Mouse (Mus musculus) heart, adult 2 months (tissue): ENCODE data around the gene Pik3r2. TPM values are rescaled to one million over a fixed set of nuclear protein-coding genes. Genes with fewer than 3 reads are reported as not detected.

Experiments used
- DNase-seq, 2 experiments: peaks; one replicate each; pipeline ENCODE4 v3.0.0; 2021
- H3K27ac ChIP-seq: fragments of 200-600 bp; 2 replicates; pipeline ENCODE4 v1.8.1; 2022
- H3K27me3 ChIP-seq: fragments of 200-500 bp; 2 replicates; pipeline ENCODE4 v1.6.1; 2012; ENCODE audit warnings: mild to moderate bottlenecking, low read length, inconsistent platforms, mixed read lengths; ENCODE audit not compliant: control insufficient read depth, insufficient read depth
- H3K36me3 ChIP-seq: fragments of 200-500 bp; 2 replicates; pipeline ENCODE4 v1.6.1; 2012; ENCODE audit warnings: low read length, inconsistent platforms; ENCODE audit not compliant: control insufficient read depth, insufficient read depth
- H3K4me1 ChIP-seq: fragments of 200-500 bp; 2 replicates; pipeline ENCODE4 v1.6.1; 2011; ENCODE audit warnings: low read length; ENCODE audit not compliant: control insufficient read depth, insufficient read depth
- H3K4me3 ChIP-seq: fragments of 200-600 bp; 2 replicates; pipeline ENCODE4 v1.8.1; 2022
- H3K79me2 ChIP-seq: fragments of 200-500 bp; replicated peaks from 2 replicates; pipeline ENCODE4 v1.6.1; 2012; ENCODE audit warnings: mild to moderate bottlenecking, inconsistent platforms, low read length, moderate library complexity, mixed read lengths; ENCODE audit not compliant: control insufficient read depth, insufficient read depth
- H3K9ac ChIP-seq: fragments of 200-500 bp; 2 replicates; pipeline ENCODE4 v1.6.1; 2012; ENCODE audit warnings: low read depth, mild to moderate bottlenecking, control low read depth, inconsistent platforms, low read length, mixed read lengths
- CTCF ChIP-seq: fragments of 200-600 bp; IDR thresholded peaks from 2 replicates; pipeline ENCODE4 v1.8.1; 2022; ENCODE audit warnings: antibody characterized with exemption, mild to moderate bottlenecking, moderate library complexity
- EP300 ChIP-seq: fragments of 200-500 bp; IDR thresholded peaks from 2 replicates; pipeline ENCODE4 v1.6.1; 2011; ENCODE audit warnings: low read depth, low read length, control low read depth; ENCODE audit not compliant: insufficient read depth
- POLR2A ChIP-seq: fragments of 200-500 bp; IDR thresholded peaks from 2 replicates; pipeline ENCODE4 v1.6.1; 2011; ENCODE audit warnings: mild to moderate bottlenecking, low read depth, low read length, control low read depth; ENCODE audit not compliant: insufficient read depth
- WGBS: fragments of 180-500 bp; shearing (Covaris S2); methylation state at CpG from one replicate; pipeline ENCODE4 v1.1.7; 2018; 5-methylcytosine and 5-hydroxymethylcytosine counted together
- intact Hi-C: fragments of 180-260 bp; cut with DNase I; formaldehyde crosslinking; loops from one replicate; pipeline ENCODE4 v1.15.1; 2025
- polyA plus RNA-seq: library from polyadenylated mRNA; depleted of rRNA; stranded (reverse); fragments of >200 nt; gene quantifications from 2 replicates; pipeline ENCODE4 v1.2.3, GENCODE M21; 2012
- total RNA-seq, 2 experiments: library from RNA; stranded (reverse); gene quantifications; 2 replicates each; pipeline ENCODE4 v1.2.3; 2021

The Pik3r2 gene
- total and polyA plus RNA-seq, 3 experiments: 22.0 to 45.5 (median 22.4) TPM

DNA sequence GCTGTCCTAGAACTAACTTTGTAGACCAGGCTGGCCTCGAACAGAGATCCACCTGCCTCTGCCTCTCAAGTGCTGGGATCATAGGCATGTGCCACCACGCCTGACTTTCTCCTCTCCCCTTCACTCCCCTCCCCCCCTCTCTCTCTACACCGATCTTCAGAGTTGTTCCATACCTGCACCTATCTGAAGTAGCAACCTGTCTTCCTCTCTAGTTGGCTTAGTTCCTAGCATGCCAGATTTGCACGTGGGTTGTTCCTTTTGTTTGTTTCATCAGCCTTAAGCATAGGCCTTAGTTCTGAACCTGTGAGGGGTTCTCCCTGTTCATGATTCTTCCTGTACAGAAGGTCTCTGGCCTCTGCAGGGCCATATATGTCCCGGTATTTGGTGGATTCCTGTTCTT lies 38.8 kb downstream of the Pik3r2 start:
- intact Hi-C loops: no loop called here

DNA sequence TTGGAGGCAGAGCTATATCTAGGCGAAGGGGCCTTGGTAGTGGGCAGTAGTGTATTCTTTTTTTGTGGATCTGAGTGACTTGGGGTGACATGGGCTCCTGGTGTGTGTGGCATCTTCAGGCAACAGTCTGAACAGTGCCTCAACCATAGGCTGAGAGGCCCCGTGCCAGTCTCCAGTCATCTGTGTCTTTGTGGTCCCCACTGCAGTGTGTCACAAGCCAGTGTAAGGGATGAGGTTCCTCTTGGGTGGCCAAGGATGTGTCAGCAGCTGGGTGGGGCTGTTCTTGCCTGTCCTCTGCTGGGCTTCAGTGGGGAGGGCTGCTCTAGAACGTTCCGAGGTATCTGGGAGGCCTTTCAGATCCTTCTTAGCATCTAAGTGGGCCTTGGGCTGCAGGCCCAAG lies 45.6 kb downstream of the Pik3r2 start:
- H3K27me3 ChIP-seq: no peaks in the 10 kb centered on the region
- no peaks in the 10 kb centered on the region for H3K4me1 ChIP-seq
- H3K36me3 ChIP-seq: no peaks in the 10 kb centered on the region
- intact Hi-C loops: no loop called here
- 83% methylated on average over 4 of the region's 4 CpGs for WGBS
- no peak for TF ChIP-seq POLR2A
- no peak for TF ChIP-seq CTCF
- TF ChIP-seq EP300: no peak
- no peak overlapping the region for H3K9ac ChIP-seq
- peak in 1 of 2 experiments; percentile 21 for DNase-seq
- no peaks in the 10 kb centered on the region for H3K79me2 ChIP-seq
- no peak overlapping the region for H3K27ac ChIP-seq
- no peak overlapping the region for H3K4me3 ChIP-seq

More for the DNA sequence above, 38.8 kb downstream of the Pik3r2 start:
- H3K9ac ChIP-seq: no peak overlapping the region
- TF ChIP-seq POLR2A (no peak), CTCF (no peak), EP300 (no peak)
- peaks cover 9% of the 10 kb centered on the region for H3K4me1 ChIP-seq
- no peaks in the 10 kb centered on the region for H3K27me3 ChIP-seq
- WGBS: 70% methylated on average over 5 of the region's 5 CpGs
- DNase-seq: no peak
- no peak overlapping the region for H3K4me3 ChIP-seq
- no peak overlapping the region for H3K27ac ChIP-seq
- H3K36me3 ChIP-seq: no peaks in the 10 kb centered on the region
- H3K79me2 ChIP-seq: no peaks in the 10 kb centered on the region

DNA sequence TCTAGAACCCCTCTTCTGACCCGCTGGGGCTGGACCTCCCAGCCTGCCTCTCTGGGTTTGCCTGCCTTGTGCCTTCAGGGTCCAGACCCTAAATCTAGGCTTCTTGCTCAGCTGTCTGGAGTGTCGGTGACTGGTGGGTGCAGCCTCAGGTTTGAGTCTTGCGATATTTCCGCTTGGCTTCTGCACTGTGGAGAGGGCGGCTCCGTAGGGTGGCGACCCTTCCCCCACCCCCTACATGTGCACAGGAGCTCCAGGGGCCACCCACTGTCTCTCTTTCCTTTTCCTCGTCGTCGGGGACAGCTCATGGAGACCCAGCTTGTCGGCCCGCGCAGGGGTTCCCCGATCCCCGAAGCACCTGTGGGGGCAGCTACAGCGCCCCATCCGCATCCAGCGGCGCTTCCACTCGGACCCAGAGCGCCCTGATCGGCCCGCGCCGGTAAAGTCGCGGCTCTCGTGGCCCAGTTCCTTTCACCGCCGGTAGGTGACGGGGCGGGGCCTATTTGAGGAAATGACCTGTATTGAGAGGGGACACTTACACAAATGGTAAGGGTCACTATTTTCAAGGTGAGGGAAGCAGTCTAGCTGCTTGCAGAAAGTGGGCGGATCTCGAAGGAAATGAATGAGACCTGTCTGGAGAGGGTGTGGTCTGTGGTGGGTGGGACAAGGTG lies 46.6 kb downstream of the Pik3r2 start:
- H3K27ac ChIP-seq: no peak overlapping the region
- intact Hi-C loops: no loop called here
- peak; percentile 25 to 33 for DNase-seq
- H3K79me2 ChIP-seq: no peaks in the 10 kb centered on the region
- H3K36me3 ChIP-seq: no peaks in the 10 kb centered on the region
- peak overlapping the region; percentile 8; the same call in 1 of the 2 replicates for H3K4me3 ChIP-seq
- WGBS: 5% methylated on average over 34 of the region's 34 CpGs
- no peaks in the 10 kb centered on the region for H3K27me3 ChIP-seq
- H3K4me1 ChIP-seq: no peaks in the 10 kb centered on the region
- peak; percentile 55 for TF ChIP-seq CTCF
- no peak for TF ChIP-seq EP300
- H3K9ac ChIP-seq: no peak overlapping the region

DNA sequence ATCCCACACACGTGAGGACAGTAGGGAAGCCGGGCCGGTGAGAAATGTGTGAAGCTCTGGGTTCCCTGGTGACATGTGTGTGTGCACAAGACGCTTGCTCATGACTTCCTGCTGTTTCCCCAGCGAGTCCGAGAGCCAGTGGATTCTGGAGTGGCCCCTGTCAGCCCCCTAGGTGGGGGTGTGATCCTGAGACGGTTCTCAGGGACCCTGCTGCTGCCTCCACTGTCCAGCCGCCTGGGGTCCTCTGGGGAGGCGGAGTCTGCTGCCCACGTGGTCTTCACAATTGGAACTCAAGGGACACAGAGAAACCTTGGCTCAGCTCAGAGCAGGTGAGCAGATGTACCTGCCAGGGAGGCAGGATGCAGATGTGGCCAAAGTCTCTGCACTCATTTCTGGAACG lies 49.8 kb downstream of the Pik3r2 start:
- no peak for TF ChIP-seq CTCF
- no peak for TF ChIP-seq POLR2A
- no peak for TF ChIP-seq EP300
- DNase-seq: no peak
- no peaks in the 10 kb centered on the region for H3K27me3 ChIP-seq
- 37% methylated on average over 11 of the region's 11 CpGs for WGBS
- H3K27ac ChIP-seq: no peak overlapping the region
- no peaks in the 10 kb centered on the region for H3K79me2 ChIP-seq
- no peak overlapping the region for H3K4me3 ChIP-seq
- H3K4me1 ChIP-seq: no peaks in the 10 kb centered on the region
- no peaks in the 10 kb centered on the region for H3K36me3 ChIP-seq
- intact Hi-C loops: no loop called here
- H3K9ac ChIP-seq: no peak overlapping the region

DNA sequence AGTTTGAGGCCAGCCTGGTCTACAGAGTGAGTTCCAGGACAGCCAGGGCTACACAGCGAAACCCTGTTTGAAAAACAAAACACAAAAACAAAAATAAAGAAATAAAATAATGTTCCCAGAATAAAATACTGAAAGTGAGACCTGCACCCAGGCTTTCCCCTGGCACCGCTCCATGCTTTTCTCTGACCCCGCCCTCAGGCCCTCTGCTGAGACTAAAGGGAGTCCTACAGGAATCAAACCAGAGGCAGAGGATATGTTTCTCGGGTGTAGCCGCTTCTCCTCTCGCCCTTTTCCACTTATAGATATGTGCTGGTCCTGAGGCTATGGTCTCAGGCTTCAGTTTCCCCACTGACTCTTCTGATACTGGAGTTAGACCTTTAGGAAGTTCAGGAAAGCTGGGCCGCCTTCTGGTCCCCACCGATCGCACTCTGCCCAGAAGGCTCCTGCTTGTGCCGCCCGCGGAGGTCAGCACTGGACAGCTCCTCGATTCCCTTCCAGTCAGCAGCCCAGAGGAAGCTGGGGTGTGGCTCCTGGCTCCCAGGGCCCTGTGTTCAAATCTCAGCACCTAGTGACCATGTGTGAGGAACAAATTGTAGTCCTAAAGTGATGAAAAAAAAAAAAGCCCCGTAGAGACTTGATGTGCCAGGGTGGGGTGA lies 50.6 kb downstream of the Pik3r2 start:
- Histone ChIP-seq H3K36me3 (no peaks in the 10 kb centered on the region), H3K27me3 (no peaks in the 10 kb centered on the region), H3K27ac (no peak overlapping the region), H3K79me2 (no peaks in the 10 kb centered on the region), H3K9ac (no peak overlapping the region), H3K4me3 (no peak overlapping the region), H3K4me1 (peaks cover under 1% of the 10 kb centered on the region; the same call in 1 of the 2 replicates)
- no peak for TF ChIP-seq POLR2A
- peak; percentile 22 to 60 for DNase-seq
- intact Hi-C loops: no loop called here
- WGBS: 25% methylated on average over 14 of the region's 14 CpGs

DNA sequence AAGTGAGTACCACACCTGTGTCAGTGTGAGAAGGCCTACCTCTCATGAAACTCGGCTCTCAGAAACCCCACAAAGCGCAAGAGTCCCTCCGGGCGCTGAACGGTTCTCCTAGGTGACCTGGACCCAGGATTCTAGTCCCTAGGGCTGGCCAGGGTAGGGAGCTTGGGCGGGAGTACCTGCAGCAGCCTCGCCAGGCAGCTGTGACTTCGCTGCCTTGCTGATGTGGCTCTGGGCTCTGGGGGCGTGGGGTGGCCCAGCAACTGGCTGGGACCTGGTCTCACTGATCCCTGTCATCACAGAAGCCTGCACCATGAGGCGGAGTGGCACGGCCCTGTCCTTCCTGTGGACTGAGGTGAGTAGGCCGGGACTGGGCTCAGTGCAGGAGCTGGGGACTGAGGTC lies 52.3 kb downstream of the Pik3r2 start:
- intact Hi-C loops: no loop called here
- no peak for DNase-seq
- no peaks in the 10 kb centered on the region for H3K27me3 ChIP-seq
- H3K4me3 ChIP-seq: no peak overlapping the region
- no peaks in the 10 kb centered on the region for H3K79me2 ChIP-seq
- H3K36me3 ChIP-seq: no peaks in the 10 kb centered on the region
- H3K27ac ChIP-seq: no peak overlapping the region
- 83% methylated on average over 12 of the region's 12 CpGs for whole genome bisulfite sequencing
- TF ChIP-seq CTCF (no peak), EP300 (no peak), POLR2A (no peak)
- H3K9ac ChIP-seq: no peak overlapping the region
- peaks cover 1% of the 10 kb centered on the region; the same call in 1 of the 2 replicates for H3K4me1 ChIP-seq
